Mouse (Mus musculus) lung, embryonic 15.5 days (tissue): ENCODE results near the gene Plxna3. TPM values are rescaled to one million over a fixed set of nuclear protein-coding genes. Genes with fewer than 3 reads are reported as not detected.

ENCODE experiments used
- ATAC-seq: fragments of 200-750 bp; cut with Nextera tagmentation; 2 replicates; pipeline ENCODE4 v1.8.0; 2017; ENCODE audit warnings: moderate number of reproducible peaks, borderline replicate concordance; ENCODE audit not compliant: low FRiP score, low TSS enrichment; ENCODE audit errors: extremely low read depth
- H3K27ac ChIP-seq: fragments of 300-500 bp; sonication (generic); 2 replicates; pipeline ENCODE4 v1.5.1; 2015; ENCODE audit warnings: moderate library complexity, mild to moderate bottlenecking, inconsistent platforms
- H3K27me3 ChIP-seq: fragments of 300-500 bp; sonication (generic); 2 replicates; pipeline ENCODE4 v1.6.1; 2015; ENCODE audit warnings: inconsistent platforms
- H3K36me3 ChIP-seq: fragments of 300-500 bp; sonication (generic); 2 replicates; pipeline ENCODE4 v1.6.1; 2015; ENCODE audit warnings: inconsistent platforms
- H3K4me1 ChIP-seq: fragments of 300-500 bp; sonication (generic); 2 replicates; pipeline ENCODE4 v1.6.1; 2015; ENCODE audit warnings: inconsistent platforms
- H3K4me2 ChIP-seq: fragments of 300-500 bp; sonication (generic); 2 replicates; pipeline ENCODE4 v1.6.1; 2015; ENCODE audit warnings: inconsistent platforms, mild to moderate bottlenecking, moderate library complexity
- H3K4me3 ChIP-seq: fragments of 300-500 bp; sonication (generic); 2 replicates; pipeline ENCODE4 v1.5.1; 2015; ENCODE audit warnings: mild to moderate bottlenecking, inconsistent platforms
- H3K9ac ChIP-seq: fragments of 300-500 bp; sonication (generic); 2 replicates; pipeline ENCODE4 v1.6.1; 2015; ENCODE audit warnings: inconsistent platforms
- H3K9me3 ChIP-seq: fragments of 300-500 bp; sonication (generic); 2 replicates; pipeline ENCODE4 v1.6.1; 2016; ENCODE audit warnings: inconsistent platforms
- WGBS: fragments of 180-500 bp; shearing (Covaris S2); methylation state at CpG from one replicate; pipeline ENCODE4 v1.1.7; 2015; 5-methylcytosine and 5-hydroxymethylcytosine counted together
- polyA plus RNA-seq: library from polyadenylated mRNA; unstranded; fragments of >200 nt; fragmentation: Nextera tagmentation; extraction: Ambion mirVana; gene quantifications from 2 replicates; pipeline ENCODE4 v1.2.1, GENCODE M21; 2015

The Plxna3 gene
- polyA plus RNA-seq: 8.8 and 9.8 TPM in 2 replicates

GRCm38 (mm10) chrX:74328725-74329161 lies at the start of gene Plxna3:
Plxna3 (plus strand) TSS chrX:74329066.
- peak; percentile 95 for ATAC-seq
- H3K27ac ChIP-seq: peak within 1 kb of the TSS; percentile 78

DNA sequence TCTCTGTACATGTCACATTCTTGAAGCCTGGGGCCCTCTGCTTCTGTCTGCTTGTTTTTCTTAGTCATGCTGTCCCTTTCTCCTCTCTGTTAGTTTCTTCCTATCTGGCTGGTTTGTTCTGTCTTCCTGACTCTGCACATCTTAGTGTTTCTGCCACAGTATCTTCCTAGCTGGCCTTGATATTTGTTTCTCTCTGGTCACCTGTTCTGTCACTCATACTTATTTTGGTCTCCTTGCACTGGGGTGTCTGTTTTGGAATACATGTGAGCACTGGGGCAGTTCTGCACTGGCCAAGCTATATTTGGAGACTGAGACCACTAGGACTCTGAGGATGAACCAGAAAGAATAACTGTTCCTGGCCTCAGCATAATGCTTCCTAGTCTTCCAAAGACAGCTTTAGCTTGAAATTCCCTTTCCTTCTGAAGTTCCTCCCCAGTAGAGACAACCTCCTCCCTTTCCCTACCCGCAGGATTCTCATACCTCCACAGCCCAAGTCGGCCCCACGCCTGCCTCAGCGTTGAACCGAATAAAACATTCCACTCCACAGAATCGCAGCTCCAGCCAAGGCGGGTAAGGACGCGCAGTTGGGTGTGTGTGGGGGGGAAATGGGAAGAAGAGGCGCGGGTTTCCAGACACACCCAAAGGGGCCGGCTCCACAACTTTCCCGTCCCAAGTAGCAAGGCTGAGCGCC lies 47.7 kb upstream of the Plxna3 start:
- Histone ChIP-seq H3K27me3 (no peaks in the 10 kb centered on the region), H3K4me1 (0 out of 2 replicates have a peak, but pooled peaks cover 7% of the 10 kb centered on the region), H3K4me2 (peak overlapping the region; percentile 74), H3K9ac (peak overlapping the region; percentile 49), H3K4me3 (peak overlapping the region; percentile 57), H3K36me3 (no peaks in the 10 kb centered on the region), H3K9me3 (no peaks in the 10 kb centered on the region), H3K27ac (peak overlapping the region; percentile 92)
- WGBS: 9% methylated on average over 14 of the region's 14 CpGs
- ATAC-seq: no peak

More at GRCm38 (mm10) chrX:74328725-74329161, at the start of gene Plxna3:
- no peaks in the 10 kb centered on the region for H3K9me3 ChIP-seq
- no peaks in the 10 kb centered on the region for H3K27me3 ChIP-seq
- H3K4me2 ChIP-seq: peak within 1 kb of the TSS; percentile 66
- peak within 1 kb of the TSS; percentile 56 for H3K9ac ChIP-seq
- peak within 1 kb of the TSS; percentile 49 for H3K4me3 ChIP-seq
- H3K36me3 ChIP-seq: no peaks in the 10 kb centered on the region
- 18% methylated on average over 25 of the region's 30 CpGs for WGBS
- 0 out of 2 replicates have a peak, but pooled peaks cover 6% of the 10 kb centered on the region for H3K4me1 ChIP-seq

DNA sequence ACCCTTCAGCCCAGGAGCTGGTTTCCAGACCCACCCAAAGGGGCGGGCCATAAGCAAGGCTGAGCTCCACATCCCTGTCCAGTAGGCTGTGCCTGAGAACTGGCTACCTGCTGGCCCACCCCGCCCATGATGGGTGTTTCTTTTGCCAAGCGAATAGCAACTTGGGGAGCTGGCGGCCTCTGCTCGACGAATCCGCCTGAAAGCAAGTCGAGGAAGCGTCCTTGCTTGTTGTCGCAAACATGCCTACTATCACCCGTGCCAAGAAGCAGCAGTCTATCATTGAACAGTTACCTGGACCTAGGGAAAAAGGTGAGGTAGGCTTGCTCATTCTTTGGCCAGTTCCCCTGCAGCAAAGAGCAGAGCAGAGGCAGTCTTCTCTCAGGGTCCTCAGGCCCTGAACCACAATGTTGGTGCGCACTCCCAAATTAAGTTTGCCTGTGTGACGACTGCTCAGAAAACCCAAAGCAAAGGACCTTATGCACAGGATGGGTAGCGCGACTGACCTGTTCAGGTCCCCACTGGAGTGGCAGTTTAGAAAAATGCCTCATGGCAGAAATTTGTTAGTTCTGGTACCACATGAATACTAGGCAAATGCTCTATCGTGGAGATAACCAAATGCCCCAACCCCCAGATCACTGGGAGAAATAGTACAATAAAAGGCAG lies 47.0 kb upstream of the Plxna3 start, which contains the start of the genes Taz and Dnase1l1:
Taz (plus strand) TSS at position 181 of the 663 bp plus-strand sequence.
Dnase1l1 (minus strand) TSS at position 606 of the 663 bp plus-strand sequence.
- H3K4me2 ChIP-seq: peak within 1 kb of the TSS; percentile 74
- peak within 1 kb of the TSS; percentile 92 for H3K27ac ChIP-seq
- H3K27me3 ChIP-seq: no peaks in the 10 kb centered on the region
- H3K4me1 ChIP-seq: 0 out of 2 replicates have a peak, but pooled peaks cover 7% of the 10 kb centered on the region
- ATAC-seq: peak; percentile 95
- peak within 1 kb of the TSS; percentile 57 for H3K4me3 ChIP-seq
- 13% methylated on average over 16 of the region's 16 CpGs for WGBS
- no peaks in the 10 kb centered on the region for H3K36me3 ChIP-seq
- H3K9me3 ChIP-seq: no peaks in the 10 kb centered on the region
- H3K9ac ChIP-seq: peak within 1 kb of the TSS; percentile 64

DNA sequence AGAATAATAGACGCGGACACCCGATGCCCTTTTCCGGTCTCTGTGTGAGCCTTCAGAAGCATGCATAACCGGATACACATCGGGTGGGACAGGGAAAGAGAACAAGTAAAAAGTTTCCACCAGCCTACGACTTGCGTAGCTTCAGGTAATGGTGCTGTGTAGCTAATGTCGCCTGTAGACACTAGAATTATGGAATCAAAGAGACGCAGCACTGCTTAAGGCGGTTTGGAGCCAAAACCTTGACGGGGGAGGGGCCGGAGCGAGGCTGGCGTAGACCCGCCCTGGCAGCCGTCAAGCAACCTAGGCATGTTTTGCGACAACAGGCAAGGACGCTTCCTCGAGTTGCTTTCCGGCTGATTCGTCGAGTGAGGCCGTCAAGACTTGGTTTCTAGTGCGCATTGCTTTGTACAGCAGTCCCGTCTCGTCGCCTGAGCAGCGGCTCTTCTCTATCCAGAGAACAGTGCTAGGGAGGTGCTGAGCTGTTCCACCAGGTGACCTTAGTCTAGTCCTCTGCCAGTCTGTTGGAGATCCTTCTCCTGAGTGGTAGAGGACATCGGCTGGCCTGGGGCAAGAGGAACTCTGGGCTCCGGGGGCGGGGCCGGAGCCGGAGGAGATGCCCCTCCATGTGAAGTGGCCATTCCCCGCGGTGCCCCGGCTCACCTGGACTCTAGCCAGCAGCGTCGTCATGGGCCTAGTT lies 46.3 kb upstream of the Plxna3 start:
- 18% methylated on average over 39 of the region's 39 CpGs for WGBS
- Histone ChIP-seq H3K4me3 (peak overlapping the region; percentile 57), H3K36me3 (no peaks in the 10 kb centered on the region), H3K4me2 (peak overlapping the region; percentile 74), H3K27ac (peak overlapping the region; percentile 92), H3K4me1 (0 out of 2 replicates have a peak, but pooled peaks cover 7% of the 10 kb centered on the region), H3K27me3 (no peaks in the 10 kb centered on the region), H3K9ac (peak overlapping the region; percentile 64), H3K9me3 (no peaks in the 10 kb centered on the region)
- peak; percentile 68 for ATAC-seq

DNA sequence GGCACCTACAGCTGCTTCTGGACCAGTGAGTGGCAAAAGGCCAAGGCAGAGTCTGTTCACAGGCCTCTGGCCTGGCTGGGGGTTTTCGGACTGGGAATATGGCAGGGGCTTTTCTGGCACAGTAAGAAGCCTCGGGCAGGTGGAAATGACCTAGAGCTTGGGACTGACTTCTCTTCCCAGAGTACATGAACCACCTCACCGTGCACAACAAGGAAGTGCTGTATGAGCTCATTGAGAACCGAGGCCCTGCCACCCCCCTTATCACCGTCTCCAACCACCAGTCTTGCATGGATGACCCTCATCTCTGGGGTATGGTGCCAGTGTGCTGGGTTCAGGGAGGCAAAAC lies 45.8 kb upstream of the Plxna3 start:
- H3K36me3 ChIP-seq: no peaks in the 10 kb centered on the region
- peak overlapping the region; percentile 57 for H3K4me3 ChIP-seq
- no peaks in the 10 kb centered on the region for H3K27me3 ChIP-seq
- H3K4me1 ChIP-seq: 0 out of 2 replicates have a peak, but pooled peaks cover 7% of the 10 kb centered on the region
- no peaks in the 10 kb centered on the region for H3K9me3 ChIP-seq
- H3K27ac ChIP-seq: peak overlapping the region; percentile 92
- 37% methylated on average over 5 of the region's 5 CpGs for WGBS
- no peak; the same call in none of the 2 replicates for ATAC-seq
- H3K4me2 ChIP-seq: peak overlapping the region; percentile 74
- peak overlapping the region; percentile 64 for H3K9ac ChIP-seq

DNA sequence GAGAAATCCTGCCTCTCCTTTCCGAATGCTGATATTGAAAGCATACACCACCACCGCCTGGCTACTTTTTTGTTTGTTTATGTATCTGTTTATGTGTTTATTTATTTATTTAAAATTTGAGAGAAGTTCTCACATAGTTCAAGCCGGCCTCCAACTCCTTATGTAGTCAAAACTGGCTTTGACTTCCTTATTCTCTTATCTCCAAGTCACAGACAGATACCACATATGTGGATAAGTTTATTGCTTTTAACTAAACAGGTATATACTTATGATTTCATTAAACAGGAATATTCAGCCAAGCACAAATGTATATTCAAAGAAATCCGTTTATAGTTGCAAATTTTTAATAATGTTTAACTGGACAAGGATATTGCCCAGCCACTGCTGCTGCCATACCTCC lies 35.4 kb upstream of the Plxna3 start:
- Histone ChIP-seq H3K4me3 (no peak overlapping the region), H3K4me1 (no peaks in the 10 kb centered on the region), H3K36me3 (no peaks in the 10 kb centered on the region), H3K27me3 (no peaks in the 10 kb centered on the region), H3K27ac (no peak overlapping the region), H3K4me2 (no peak overlapping the region), H3K9ac (no peak overlapping the region), H3K9me3 (no peaks in the 10 kb centered on the region)
- 66% methylated on average over 4 of the region's 4 CpGs for WGBS
- no peak for ATAC-seq

- peak; percentile 99 for ATAC-seq
- no peaks in the 10 kb centered on the region for H3K4me1 ChIP-seq
- 13% methylated on average over 37 of the region's 37 CpGs for whole genome bisulfite sequencing
- H3K27me3 ChIP-seq: no peaks in the 10 kb centered on the region
- peak within 1 kb of the TSS; percentile 71 for H3K4me3 ChIP-seq
- no peaks in the 10 kb centered on the region for H3K9me3 ChIP-seq
- H3K4me2 ChIP-seq: peak within 1 kb of the TSS; percentile 66
- peak within 1 kb of the TSS; percentile 47 for H3K27ac ChIP-seq
- peak within 1 kb of the TSS; percentile 72 for H3K9ac ChIP-seq
- peaks cover 14% of the 10 kb centered on the region; the same call in 1 of the 2 replicates for H3K36me3 ChIP-seq
These were observed 32.1 kb upstream of the Plxna3 start, which contains the start of gene Atp6ap1 for GRCm38 (mm10) chrX:74296538-74297448. Atp6ap1 (plus strand) TSS chrX:74297097.

GRCm38 (mm10) chrX:74298348-74298747 lies 30.5 kb upstream of the Plxna3 start:
- no peak overlapping the region for H3K4me3 ChIP-seq
- H3K4me1 ChIP-seq: no peaks in the 10 kb centered on the region
- no peaks in the 10 kb centered on the region for H3K9me3 ChIP-seq
- WGBS: 80% methylated on average over 1 of the region's 1 CpGs
- H3K27me3 ChIP-seq: no peaks in the 10 kb centered on the region
- H3K27ac ChIP-seq: no peak overlapping the region
- peaks cover 16% of the 10 kb centered on the region; the same call in 1 of the 2 replicates for H3K36me3 ChIP-seq
- no peak for ATAC-seq
- H3K9ac ChIP-seq: no peak overlapping the region
- no peak overlapping the region for H3K4me2 ChIP-seq

DNA sequence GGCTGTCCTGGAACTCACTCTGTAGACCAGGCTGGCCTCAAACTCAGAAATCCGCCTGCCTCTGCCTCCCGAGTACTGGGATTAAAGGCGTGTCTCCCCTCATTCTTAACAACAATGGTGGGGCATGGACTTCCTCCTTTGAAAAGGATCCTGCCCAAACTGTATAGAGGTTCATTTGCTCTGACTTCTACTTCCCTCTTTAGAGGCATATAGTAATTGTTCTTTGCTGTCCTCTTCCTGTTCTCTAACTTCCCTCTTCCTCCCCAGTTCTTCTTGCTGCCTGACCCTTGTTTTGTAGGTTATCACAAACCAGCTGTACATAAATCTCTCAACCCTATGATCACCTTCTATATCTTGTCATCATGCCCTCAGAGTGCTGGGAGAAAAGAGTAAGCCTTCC lies 29.1 kb upstream of the Plxna3 start:
- no peak for ATAC-seq
- no peak overlapping the region for H3K4me3 ChIP-seq

GRCm38 (mm10) chrX:74304867-74305700 lies 23.8 kb upstream of the Plxna3 start, which contains the start of gene Gdi1:
Gdi1 (plus strand) TSS chrX:74304998.
- 13% methylated on average over 39 of the region's 41 CpGs for WGBS
- Histone ChIP-seq H3K9me3 (no peaks in the 10 kb centered on the region), H3K9ac (peak within 1 kb of the TSS; percentile 63), H3K4me1 (no peaks in the 10 kb centered on the region; the same call in 1 of the 2 replicates), H3K27me3 (no peaks in the 10 kb centered on the region), H3K27ac (peak within 1 kb of the TSS; percentile 90), H3K4me3 (peak within 1 kb of the TSS; percentile 60), H3K4me2 (peak within 1 kb of the TSS; percentile 57), H3K36me3 (peaks cover 45% of the 10 kb centered on the region)
- peak; percentile 85 for ATAC-seq

More for the DNA sequence above, 29.1 kb upstream of the Plxna3 start:
- no peaks in the 10 kb centered on the region for H3K4me1 ChIP-seq
- 86% methylated on average over 3 of the region's 3 CpGs for WGBS
- H3K27ac ChIP-seq: no peak overlapping the region
- no peak overlapping the region for H3K4me2 ChIP-seq
- no peak overlapping the region for H3K9ac ChIP-seq
- H3K9me3 ChIP-seq: no peaks in the 10 kb centered on the region
- peaks cover 18% of the 10 kb centered on the region; the same call in 1 of the 2 replicates for H3K36me3 ChIP-seq
- no peaks in the 10 kb centered on the region for H3K27me3 ChIP-seq
